Mouse (Mus musculus) hindbrain, embryonic 15.5 days (tissue): ENCODE measurements at regions not wholly inside any gene's neighbourhood (a gene's known extent, or its start where the extent isn't known, plus 50 kb on each side); places are given as distances from the start of the nearest gene placed in this dataset.

Experiments
- ATAC-seq: fragments of 200-750 bp; cut with Nextera tagmentation; 2 replicates; pipeline ENCODE4 v1.8.0; 2017; ENCODE audit warnings: low read depth, moderate number of reproducible peaks, moderate TSS enrichment; ENCODE audit not compliant: low FRiP score
- H3K27ac ChIP-seq: fragments of 300-500 bp; sonication (generic); replicated peaks from 2 replicates; pipeline ENCODE4 v1.5.1; 2015; ENCODE audit warnings: mild to moderate bottlenecking, inconsistent platforms
- H3K27me3 ChIP-seq: fragments of 300-500 bp; sonication (generic); 2 replicates; pipeline ENCODE4 v1.6.1; 2015; ENCODE audit warnings: control low read depth, inconsistent platforms
- H3K36me3 ChIP-seq: fragments of 300-500 bp; sonication (generic); 2 replicates; pipeline ENCODE4 v1.6.1; 2015; ENCODE audit warnings: control low read depth, inconsistent platforms
- H3K4me1 ChIP-seq: fragments of 300-500 bp; sonication (generic); replicated peaks from 2 replicates; pipeline ENCODE4 v1.6.1; 2015; ENCODE audit warnings: control low read depth, inconsistent platforms
- H3K4me2 ChIP-seq: fragments of 300-500 bp; sonication (generic); 2 replicates; pipeline ENCODE4 v1.6.1; 2015; ENCODE audit warnings: moderate library complexity, mild to moderate bottlenecking, inconsistent platforms
- H3K4me3 ChIP-seq: fragments of 300-500 bp; sonication (generic); 2 replicates; pipeline ENCODE4 v1.5.1; 2015; ENCODE audit warnings: mild to moderate bottlenecking, inconsistent platforms
- H3K9ac ChIP-seq: fragments of 300-500 bp; sonication (generic); 2 replicates; pipeline ENCODE4 v1.6.1; 2015; ENCODE audit warnings: inconsistent platforms
- H3K9me3 ChIP-seq: fragments of 300-500 bp; sonication (generic); 2 replicates; pipeline ENCODE4 v1.6.1; 2016; ENCODE audit warnings: control low read depth, inconsistent platforms
- WGBS: fragments of 180-500 bp; shearing (Covaris S2); methylation state at CpG from one replicate; pipeline ENCODE4 v1.1.7; 2015; 5-methylcytosine and 5-hydroxymethylcytosine counted together

DNA sequence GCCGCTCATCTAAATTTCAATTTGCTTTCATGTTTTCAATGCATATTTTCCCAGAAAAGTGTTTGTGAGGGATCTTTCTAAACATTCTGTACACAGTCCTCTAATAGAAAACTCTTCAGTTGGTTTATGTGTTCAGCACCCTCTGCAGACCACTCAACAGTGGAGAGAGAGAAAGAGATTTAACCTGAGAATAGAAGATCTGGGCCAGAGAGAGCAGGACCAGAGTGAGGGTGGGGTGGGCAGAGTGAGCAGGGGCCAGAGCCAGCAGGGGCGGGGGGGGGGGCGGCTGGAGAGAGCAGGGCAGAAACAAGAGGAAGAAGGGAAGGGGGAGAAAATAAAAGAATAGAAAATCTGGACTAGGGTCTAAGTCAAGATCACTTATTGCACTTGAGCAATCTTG, 318.7 kb downstream of the Lmo7 start:
- Histone ChIP-seq H3K4me2 (no peak overlapping the region), H3K27ac (no peak overlapping the region), H3K9me3 (no peaks in the 10 kb centered on the region), H3K36me3 (no peaks in the 10 kb centered on the region), H3K9ac (no peak overlapping the region), H3K4me3 (no peak overlapping the region), H3K4me1 (no peaks in the 10 kb centered on the region), H3K27me3 (no peaks in the 10 kb centered on the region)
- 69% methylated on average over 2 of the region's 3 CpGs for WGBS
- ATAC-seq = no peak

DNA sequence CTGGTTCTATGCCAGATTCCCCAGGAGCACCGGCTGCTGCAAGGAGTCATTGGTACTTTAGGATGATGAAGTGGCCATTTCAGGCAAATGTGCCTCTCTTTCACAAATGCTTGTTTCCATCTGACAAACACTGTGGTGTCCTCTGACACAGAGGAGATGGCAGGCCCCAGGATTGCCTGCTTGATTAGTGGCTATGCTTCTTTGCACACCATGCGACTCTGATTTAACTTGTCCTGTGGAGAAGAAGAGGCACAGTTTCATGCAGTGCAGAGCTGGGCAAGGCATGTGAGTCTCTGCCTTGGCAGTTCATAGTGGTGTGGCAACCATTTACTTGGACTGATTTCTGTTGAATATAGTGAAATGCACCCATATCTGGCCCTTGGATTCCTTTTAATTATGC, 308.4 kb downstream of the Lmo7 start:
- Histone ChIP-seq H3K9ac (no peak overlapping the region), H3K36me3 (no peaks in the 10 kb centered on the region), H3K4me2 (no peak overlapping the region), H3K4me3 (no peak overlapping the region), H3K9me3 (no peaks in the 10 kb centered on the region), H3K27ac (no peak overlapping the region), H3K27me3 (no peaks in the 10 kb centered on the region), H3K4me1 (no peaks in the 10 kb centered on the region)
- WGBS = 74% methylated on average over 2 of the region's 2 CpGs
- no peak for ATAC-seq

DNA sequence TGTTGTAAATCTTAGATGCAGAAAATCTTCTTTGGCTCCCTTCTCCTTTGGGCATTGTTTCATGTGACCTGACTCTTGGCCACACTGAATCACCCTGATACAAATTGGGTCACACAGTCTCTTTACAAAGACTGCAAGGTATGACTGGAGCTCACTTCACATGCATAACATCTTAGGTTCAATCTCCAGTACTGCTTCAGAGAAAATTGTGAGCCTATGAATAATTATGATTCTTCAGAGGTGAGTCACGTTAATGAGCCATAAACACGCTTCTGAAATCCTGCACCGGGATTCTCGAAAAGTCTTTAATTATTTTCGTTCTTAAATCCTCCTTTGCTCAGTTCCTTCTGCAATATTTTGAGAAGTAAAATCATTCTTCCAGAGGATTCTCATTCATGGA, 307.7 kb downstream of the Lmo7 start:
- H3K4me3 ChIP-seq = no peak overlapping the region
- 85% methylated on average over 5 of the region's 5 CpGs for WGBS
- H3K4me2 ChIP-seq = no peak overlapping the region
- no peaks in the 10 kb centered on the region for H3K36me3 ChIP-seq
- no peaks in the 10 kb centered on the region for H3K9me3 ChIP-seq
- no peak overlapping the region for H3K9ac ChIP-seq
- no peak for ATAC-seq
- H3K27ac ChIP-seq = no peak overlapping the region
- H3K4me1 ChIP-seq = no peaks in the 10 kb centered on the region
- H3K27me3 ChIP-seq = no peaks in the 10 kb centered on the region

DNA sequence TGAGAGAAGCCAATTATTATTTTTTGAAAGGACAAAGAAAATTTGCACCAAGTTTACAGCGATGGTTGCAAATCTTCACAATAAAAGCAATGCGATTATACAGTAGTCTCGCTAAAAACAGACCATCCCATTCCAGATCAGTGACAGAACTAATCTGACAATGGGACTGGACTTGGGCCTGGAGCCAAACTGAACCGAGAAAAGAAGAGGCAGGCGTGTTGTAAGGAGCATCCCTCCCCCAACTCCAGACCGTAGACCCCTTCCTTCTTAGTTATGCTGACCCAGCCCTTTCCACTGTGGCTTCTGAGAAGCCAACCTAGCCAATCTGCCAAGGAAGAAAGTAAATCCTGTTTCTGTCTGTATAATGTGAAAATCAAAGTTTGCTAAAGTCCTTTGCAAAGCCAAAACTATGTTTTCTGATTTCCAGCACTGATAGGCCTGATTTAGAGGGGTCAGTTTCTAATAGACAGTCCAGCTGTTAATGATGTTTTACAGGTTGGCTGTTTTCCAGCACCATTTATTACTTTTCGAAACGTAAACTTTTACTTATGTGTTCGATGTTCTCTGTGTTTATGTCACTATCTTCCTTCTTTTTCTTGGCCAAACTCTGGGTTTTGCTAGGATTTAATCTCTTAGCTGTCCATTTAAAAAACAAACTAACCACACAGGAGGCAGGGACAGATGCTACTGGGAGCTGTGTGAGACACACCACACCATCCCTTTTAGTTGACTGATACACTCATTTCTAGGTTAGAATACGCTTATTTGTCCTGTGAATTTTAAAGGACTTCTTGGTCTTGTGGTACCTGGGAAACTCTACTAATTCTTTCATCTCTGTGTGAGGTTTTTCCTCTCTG, 301.5 kb downstream of the Lmo7 start:
- Histone ChIP-seq H3K27ac (no peak overlapping the region), H3K27me3 (no peaks in the 10 kb centered on the region), H3K4me3 (no peak overlapping the region), H3K9me3 (no peaks in the 10 kb centered on the region), H3K9ac (no peak overlapping the region), H3K36me3 (no peaks in the 10 kb centered on the region), H3K4me1 (no peaks in the 10 kb centered on the region), H3K4me2 (no peak overlapping the region)
- WGBS = 70% methylated on average over 10 of the region's 10 CpGs
- no peak for ATAC-seq

DNA sequence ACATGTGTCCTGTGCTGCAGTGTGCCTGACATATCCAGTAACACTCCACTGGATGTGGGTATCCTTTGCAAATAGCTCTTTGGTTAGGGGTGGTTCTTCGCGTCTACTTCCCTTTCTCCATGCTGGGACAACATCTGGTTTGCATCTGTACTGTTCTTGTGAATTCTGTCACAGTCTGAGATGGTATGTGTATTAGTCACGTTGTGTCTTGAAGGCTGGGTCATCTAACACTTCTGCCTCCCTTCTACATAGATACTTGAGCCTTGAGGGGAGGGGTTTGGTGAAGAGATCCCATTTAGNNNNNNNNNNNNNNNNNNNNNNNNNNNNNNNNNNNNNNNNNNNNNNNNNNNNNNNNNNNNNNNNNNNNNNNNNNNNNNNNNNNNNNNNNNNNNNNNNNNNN, 294.9 kb downstream of the Lmo7 start:
- H3K4me2 ChIP-seq = no peak overlapping the region
- WGBS = 87% methylated on average over 3 of the region's 3 CpGs
- H3K4me3 ChIP-seq = no peak overlapping the region
- H3K4me1 ChIP-seq = no peaks in the 10 kb centered on the region
- H3K27me3 ChIP-seq = no peaks in the 10 kb centered on the region
- no peak for ATAC-seq
- no peak overlapping the region for H3K9ac ChIP-seq
- no peaks in the 10 kb centered on the region for H3K9me3 ChIP-seq
- H3K36me3 ChIP-seq = no peaks in the 10 kb centered on the region
- no peak overlapping the region for H3K27ac ChIP-seq

DNA sequence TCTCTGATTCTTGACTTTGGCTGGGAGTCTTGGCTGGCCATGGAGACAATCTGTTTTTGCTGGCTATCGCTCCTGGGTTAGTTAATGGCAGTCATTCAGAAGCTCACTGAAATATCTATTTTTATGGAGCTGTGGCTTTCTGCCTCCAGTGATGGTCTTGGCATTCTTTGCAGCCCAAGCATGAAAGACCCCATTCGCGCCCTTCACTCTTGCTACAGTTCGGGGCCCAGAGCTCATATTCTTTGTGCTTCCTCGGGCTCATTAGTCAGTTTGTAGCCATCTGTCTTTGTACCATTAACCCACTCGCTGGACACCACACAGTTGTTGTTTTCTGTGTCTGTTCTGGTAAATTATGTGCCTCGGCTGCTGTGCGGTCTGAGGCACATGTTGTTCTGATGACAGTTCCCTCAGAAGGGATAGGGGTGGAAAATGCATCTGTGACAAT, 290.4 kb downstream of the Lmo7 start:
- H3K9me3 ChIP-seq = no peaks in the 10 kb centered on the region
- no peak overlapping the region for H3K4me3 ChIP-seq
- no peaks in the 10 kb centered on the region for H3K4me1 ChIP-seq
- ATAC-seq = peak; percentile 85
- no peaks in the 10 kb centered on the region for H3K36me3 ChIP-seq
- H3K27me3 ChIP-seq = no peaks in the 10 kb centered on the region
- no peak overlapping the region for H3K9ac ChIP-seq
- 28% methylated on average over 8 of the region's 8 CpGs for WGBS
- peak overlapping the region; percentile 55 for H3K27ac ChIP-seq
- no peak overlapping the region for H3K4me2 ChIP-seq

DNA sequence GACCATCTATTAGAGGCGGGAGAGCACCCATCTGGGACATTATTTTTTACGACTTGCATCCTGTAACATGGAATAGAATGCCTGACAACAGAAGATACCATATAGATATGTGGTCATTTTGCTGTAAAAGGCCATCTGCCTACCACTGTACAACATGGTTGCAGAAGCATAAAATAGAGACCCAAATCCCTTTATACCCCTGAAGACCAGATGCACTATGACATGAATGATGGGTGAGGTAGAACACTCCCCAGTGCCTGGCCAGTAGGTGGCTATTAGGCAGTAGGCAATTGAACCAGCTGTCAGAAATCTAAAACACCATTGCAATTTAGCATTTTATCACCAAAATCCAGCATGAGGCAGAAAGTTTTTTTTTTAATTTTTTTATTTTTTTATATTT, 289.6 kb downstream of the Lmo7 start:
- no peak overlapping the region for H3K9ac ChIP-seq
- no peaks in the 10 kb centered on the region for H3K9me3 ChIP-seq
- H3K27me3 ChIP-seq = no peaks in the 10 kb centered on the region
- WGBS = 62% methylated on average over 2 of the region's 2 CpGs
- no peak overlapping the region for H3K4me2 ChIP-seq
- H3K4me1 ChIP-seq = no peaks in the 10 kb centered on the region
- no peak for ATAC-seq
- H3K27ac ChIP-seq = no peak overlapping the region
- H3K4me3 ChIP-seq = no peak overlapping the region
- H3K36me3 ChIP-seq = no peaks in the 10 kb centered on the region

DNA sequence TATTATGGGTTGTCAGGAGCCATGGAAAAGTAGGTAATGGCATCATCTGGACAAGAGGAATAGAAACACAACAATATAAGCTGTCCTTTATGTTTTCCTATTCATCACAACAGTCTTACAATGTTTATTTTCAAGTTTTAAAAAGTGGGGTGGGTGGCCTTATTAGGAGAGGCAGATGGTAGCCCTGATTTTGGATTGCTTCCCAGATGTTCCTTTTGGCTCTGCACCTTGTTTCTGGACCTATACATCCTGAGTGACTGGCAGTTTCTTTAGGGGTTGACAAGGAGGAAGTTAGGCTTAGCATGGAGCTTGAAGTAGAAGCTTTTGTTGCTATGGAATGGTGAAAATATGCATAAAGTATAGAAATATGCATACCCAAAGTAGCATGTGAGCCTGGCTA, 286.8 kb downstream of the Lmo7 start:
- Histone ChIP-seq H3K36me3 (no peaks in the 10 kb centered on the region), H3K4me1 (no peaks in the 10 kb centered on the region), H3K27me3 (no peaks in the 10 kb centered on the region), H3K27ac (no peak overlapping the region), H3K9me3 (no peaks in the 10 kb centered on the region), H3K4me3 (no peak overlapping the region), H3K4me2 (no peak overlapping the region), H3K9ac (no peak overlapping the region)
- ATAC-seq = 0 out of 2 replicates have a peak, but pooled peaks have one; percentile 27

DNA sequence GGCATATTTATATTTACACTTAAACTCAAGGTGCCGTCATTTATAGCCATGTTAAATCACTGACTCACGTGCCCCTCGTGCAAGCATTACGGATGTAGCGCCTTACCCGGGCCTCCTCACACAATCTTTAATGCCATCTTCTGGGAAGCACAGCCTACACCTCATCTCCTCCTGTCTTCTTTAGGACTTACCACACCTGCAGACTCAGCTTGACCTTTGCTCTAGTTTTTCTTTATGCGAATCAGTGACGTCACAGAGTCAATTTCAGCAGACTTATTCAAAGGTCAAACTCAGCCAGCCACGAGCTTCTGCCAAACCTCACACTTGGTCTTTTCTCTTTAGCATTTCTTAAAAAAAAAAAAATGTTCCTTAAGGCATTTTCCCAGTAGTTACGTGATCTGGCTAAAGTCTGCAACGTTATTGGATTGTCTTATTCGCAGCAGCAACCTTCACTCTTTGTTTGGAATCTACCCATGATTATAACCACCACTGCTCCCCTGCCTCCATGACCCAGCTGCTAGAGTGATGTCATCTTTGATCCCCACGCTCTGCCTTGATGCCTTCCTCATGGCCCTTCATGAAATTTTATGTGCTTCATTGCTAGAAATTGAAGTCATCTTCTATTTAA, 285.3 kb downstream of the Lmo7 start:
- Histone ChIP-seq H3K36me3 (no peaks in the 10 kb centered on the region), H3K4me3 (no peak overlapping the region), H3K4me2 (no peak overlapping the region), H3K4me1 (no peaks in the 10 kb centered on the region), H3K27me3 (no peaks in the 10 kb centered on the region), H3K27ac (no peak overlapping the region), H3K9ac (no peak overlapping the region), H3K9me3 (no peaks in the 10 kb centered on the region)
- ATAC-seq = no peak
- 83% methylated on average over 13 of the region's 13 CpGs for WGBS

DNA sequence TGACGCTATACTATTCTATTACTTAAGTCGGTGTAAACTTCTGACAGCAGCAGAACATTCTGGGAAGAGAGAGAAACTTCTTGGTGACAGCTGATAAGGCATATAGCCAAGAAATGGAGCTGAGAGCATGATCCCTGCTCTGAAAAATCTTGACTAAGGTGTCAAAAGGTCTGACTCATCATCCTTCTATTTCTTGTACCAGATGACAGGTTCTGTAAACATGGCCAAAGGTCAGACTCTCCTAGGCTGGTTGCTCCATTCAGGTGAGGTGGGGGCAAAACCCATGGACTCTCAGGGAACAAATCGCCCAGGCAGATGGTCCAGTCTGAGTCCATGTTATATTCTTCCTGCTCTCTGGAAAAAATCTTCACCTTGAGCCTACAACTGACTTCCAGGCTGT, 283.5 kb downstream of the Lmo7 start:
- ATAC-seq = no peak
- WGBS = 87% methylated on average over 3 of the region's 3 CpGs

DNA sequence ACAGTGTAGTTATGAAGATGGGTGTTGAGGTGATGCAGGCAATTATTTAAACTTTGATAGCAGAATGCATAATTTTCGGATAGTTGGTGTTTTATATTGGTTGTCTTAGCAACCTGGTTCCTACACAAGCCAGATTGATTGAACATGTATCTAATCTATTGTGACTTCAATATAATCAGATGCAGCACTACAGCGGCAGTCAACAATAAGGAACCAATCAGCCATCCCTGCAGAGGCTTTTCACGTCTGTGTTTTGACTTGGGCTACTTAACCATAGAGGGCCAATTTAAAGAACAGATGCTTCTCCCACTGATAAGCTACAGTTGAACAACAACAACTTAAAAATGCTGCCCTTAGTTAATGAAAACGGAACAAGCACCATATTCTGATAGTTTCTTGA, 267.8 kb downstream of the Lmo7 start:
- Histone ChIP-seq H3K36me3 (no peaks in the 10 kb centered on the region), H3K4me1 (0 out of 2 replicates have a peak, but pooled peaks cover 4% of the 10 kb centered on the region), H3K4me3 (no peak overlapping the region), H3K4me2 (no peak overlapping the region), H3K27ac (no peak overlapping the region), H3K9ac (no peak overlapping the region), H3K9me3 (no peaks in the 10 kb centered on the region), H3K27me3 (no peaks in the 10 kb centered on the region)
- WGBS = 21% methylated on average over 4 of the region's 4 CpGs
- ATAC-seq = no peak

More for the DNA sequence above, 283.5 kb downstream of the Lmo7 start:
- Histone ChIP-seq H3K4me3 (no peak overlapping the region), H3K9ac (no peak overlapping the region), H3K27me3 (no peaks in the 10 kb centered on the region), H3K27ac (no peak overlapping the region), H3K36me3 (no peaks in the 10 kb centered on the region), H3K4me2 (no peak overlapping the region), H3K4me1 (no peaks in the 10 kb centered on the region), H3K9me3 (no peaks in the 10 kb centered on the region)

DNA sequence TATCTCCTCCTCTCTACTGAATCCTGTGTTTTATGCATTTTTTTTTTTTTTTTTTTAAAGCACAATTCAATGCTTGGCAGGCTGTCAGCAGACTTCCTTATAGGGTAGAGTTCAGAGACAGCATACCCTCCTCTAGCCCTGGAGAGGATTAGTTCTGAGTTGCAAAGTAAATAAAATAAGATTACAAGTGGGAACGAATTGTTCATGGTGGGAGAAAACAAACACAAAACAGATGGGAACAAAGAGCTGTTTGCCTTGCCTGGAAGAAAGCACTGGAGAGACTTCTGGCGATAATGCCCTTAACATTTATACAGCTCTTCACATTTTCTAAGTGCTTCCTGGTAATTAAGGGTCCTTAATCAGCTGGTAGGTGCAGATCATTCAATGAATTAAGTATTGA, 254.6 kb downstream of the Lmo7 start:
- H3K9me3 ChIP-seq = no peaks in the 10 kb centered on the region
- H3K9ac ChIP-seq = no peak overlapping the region
- H3K27ac ChIP-seq = no peak overlapping the region
- H3K4me3 ChIP-seq = no peak overlapping the region
- no peaks in the 10 kb centered on the region for H3K4me1 ChIP-seq
- H3K36me3 ChIP-seq = no peaks in the 10 kb centered on the region
- no peak overlapping the region for H3K4me2 ChIP-seq
- ATAC-seq = no peak
- WGBS = 19% methylated on average over 2 of the region's 2 CpGs
- no peaks in the 10 kb centered on the region for H3K27me3 ChIP-seq
